Mouse (Mus musculus) megakaryocyte, embryonic 14.5 days (primary cell): ENCODE data around the gene Cept1.

ENCODE experiments used
- FLI1 ChIP-seq: IDR thresholded peaks from 2 replicates; pipeline ENCODE4 v1.6.1; 2012; ENCODE audit warnings: low read length, inconsistent platforms, mixed read lengths
- GATA1 ChIP-seq: IDR thresholded peaks from 3 replicates; pipeline ENCODE4 v1.6.1; 2012; ENCODE audit warnings: mixed read lengths, low read length, inconsistent platforms, borderline replicate concordance

DNA sequence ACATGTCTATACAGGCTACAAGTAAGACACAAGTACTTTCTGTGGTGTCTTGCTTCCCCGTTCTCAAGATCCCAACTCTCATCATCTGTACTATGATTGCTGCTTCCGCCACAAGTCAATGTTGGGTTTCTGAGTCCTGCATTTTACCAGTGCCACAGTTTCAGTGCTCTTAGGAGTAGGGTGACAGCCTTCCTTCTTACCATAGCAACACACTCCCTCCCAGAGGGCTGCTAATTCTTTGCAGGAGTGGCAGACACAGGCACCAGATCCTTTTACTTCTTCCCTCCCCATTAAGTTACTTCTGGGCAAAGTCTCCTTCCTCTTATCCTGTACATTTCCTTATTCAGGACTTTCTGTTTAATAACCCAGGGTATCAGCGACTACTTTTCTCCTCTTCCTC lies 62.7 kb downstream of the Cept1 start:
- TF ChIP-seq GATA1 (no peak), FLI1 (no peak)
